Mouse (Mus musculus) thymus, adult 2 months (tissue): ENCODE data around the gene Zcwpw1. TPM values are rescaled to one million over a fixed set of nuclear protein-coding genes. Genes with fewer than 3 reads are reported as not detected.
"Not testable (repeated sequence)": the region's sequence is repeated elsewhere in the genome, so short reads cannot be mapped to it uniquely, and the experiment has no call there.

Experiments
- DNase-seq: peaks from one replicate; pipeline ENCODE4 v3.0.0; 2021
- H3K27ac ChIP-seq: fragments of 200-500 bp; 2 replicates; pipeline ENCODE4 v1.5.1; 2012; ENCODE audit warnings: low read length, control low read depth; ENCODE audit not compliant: control insufficient read depth, insufficient read depth
- H3K27me3 ChIP-seq: fragments of 200-500 bp; 2 replicates; pipeline ENCODE4 v1.6.1; 2012; ENCODE audit warnings: mild to moderate bottlenecking, low read length, moderate library complexity, mixed read lengths; ENCODE audit not compliant: control insufficient read depth, insufficient read depth
- H3K36me3 ChIP-seq: fragments of 200-500 bp; 2 replicates; pipeline ENCODE4 v1.6.1; 2012; ENCODE audit warnings: mild to moderate bottlenecking, low read length, moderate library complexity; ENCODE audit not compliant: control insufficient read depth, insufficient read depth
- H3K4me1 ChIP-seq: fragments of 200-500 bp; replicated peaks from 2 replicates; pipeline ENCODE4 v1.6.1; 2012; ENCODE audit warnings: low read length; ENCODE audit not compliant: control insufficient read depth, insufficient read depth
- H3K4me3 ChIP-seq: fragments of 200-500 bp; 2 replicates; pipeline ENCODE4 v1.5.1; 2012; ENCODE audit warnings: mild to moderate bottlenecking, low read length, control low read depth, moderate library complexity; ENCODE audit not compliant: control insufficient read depth, insufficient read depth
- CTCF ChIP-seq: fragments of 200-500 bp; IDR thresholded peaks from 2 replicates; pipeline ENCODE4 v1.5.1; 2012; ENCODE audit warnings: mild to moderate bottlenecking, control low read depth, low read length, moderate library complexity, borderline replicate concordance; ENCODE audit not compliant: control insufficient read depth, poor library complexity, insufficient read depth; ENCODE audit errors: extremely low read depth
- POLR2A ChIP-seq: fragments of 200-500 bp; IDR thresholded peaks from 2 replicates; pipeline ENCODE4 v1.6.1; 2012; ENCODE audit warnings: mild to moderate bottlenecking, low read length, control low read depth, moderate library complexity; ENCODE audit not compliant: control insufficient read depth, poor library complexity, insufficient read depth; ENCODE audit errors: extremely low read depth
- WGBS: fragments of 180-500 bp; shearing (Covaris S2); methylation state at CpG from one replicate; pipeline ENCODE4 v1.1.7; 2018; 5-methylcytosine and 5-hydroxymethylcytosine counted together
- polyA plus RNA-seq: library from polyadenylated mRNA; depleted of rRNA; stranded (reverse); fragments of >200 nt; gene quantifications from 2 replicates; pipeline ENCODE4 v1.2.3, GENCODE M21; 2012

Zcwpw1 gene
- polyA plus RNA-seq, 1 experiment = 4.6 TPM

- no peaks in the 10 kb centered on the region for H3K4me1 ChIP-seq
- H3K27ac ChIP-seq = no peak overlapping the region
- no peak overlapping the region for H3K4me3 ChIP-seq
- TF ChIP-seq CTCF = no peak
- H3K36me3 ChIP-seq = no peaks in the 10 kb centered on the region
- H3K27me3 ChIP-seq = no peaks in the 10 kb centered on the region
- 55% methylated on average over 7 of the region's 7 CpGs for WGBS
- DNase-seq = no peak
These were observed 42.6 kb downstream of the Zcwpw1 start for GRCm38 (mm10) chr5:137830238-137830637.

GRCm38 (mm10) chr5:137831106-137831505 lies 43.5 kb downstream of the Zcwpw1 start:
- Histone ChIP-seq H3K4me3 (no peak overlapping the region), H3K4me1 (no peaks in the 10 kb centered on the region), H3K27ac (no peak overlapping the region), H3K27me3 (no peaks in the 10 kb centered on the region), H3K36me3 (no peaks in the 10 kb centered on the region)
- 49% methylated on average over 4 of the region's 4 CpGs for WGBS
- TF ChIP-seq CTCF (no peak), POLR2A (no peak)
- DNase-seq = no peak

GRCm38 (mm10) chr5:137831506-137831905 lies 43.9 kb downstream of the Zcwpw1 start:
- TF ChIP-seq CTCF (no peak), POLR2A (no peak)
- no peak for DNase-seq
- no peak overlapping the region for H3K27ac ChIP-seq
- WGBS = 60% methylated on average over 6 of the region's 6 CpGs
- no peaks in the 10 kb centered on the region for H3K4me1 ChIP-seq
- H3K27me3 ChIP-seq = no peaks in the 10 kb centered on the region
- H3K4me3 ChIP-seq = no peak overlapping the region
- H3K36me3 ChIP-seq = no peaks in the 10 kb centered on the region

- TF ChIP-seq POLR2A (no peak), CTCF (no peak)
- WGBS = 78% methylated on average over 4 of the region's 4 CpGs
- H3K27ac ChIP-seq = no peak overlapping the region
These were observed 45.9 kb downstream of the Zcwpw1 start for GRCm38 (mm10) chr5:137833500-137833899.

GRCm38 (mm10) chr5:137835966-137836520 lies 48.4 kb downstream of the Zcwpw1 start, which contains the start of gene Pilra:
Gene Pilra (minus strand): TSS chr5:137836281.
- DNase-seq, H3K36me3 ChIP-seq, H3K27ac ChIP-seq, H3K4me1 ChIP-seq, H3K4me3 ChIP-seq, H3K27me3 ChIP-seq: not testable (repeated sequence)
- WGBS = 67% methylated on average over 2 of the region's 2 CpGs

More at GRCm38 (mm10) chr5:137833500-137833899, 45.9 kb downstream of the Zcwpw1 start:
- H3K36me3 ChIP-seq = no peaks in the 10 kb centered on the region
- no peak overlapping the region for H3K4me3 ChIP-seq
- H3K4me1 ChIP-seq = no peaks in the 10 kb centered on the region
- no peak for DNase-seq
- no peaks in the 10 kb centered on the region for H3K27me3 ChIP-seq

GRCm38 (mm10) chr5:137836611-137837010 lies 49.0 kb downstream of the Zcwpw1 start:
- TF ChIP-seq POLR2A = no peak
- no peak for TF ChIP-seq CTCF
- Histone ChIP-seq H3K27me3 (no peaks in the 10 kb centered on the region), H3K4me3 (no peak overlapping the region), H3K27ac (no peak overlapping the region), H3K36me3 (no peaks in the 10 kb centered on the region), H3K4me1 (no peaks in the 10 kb centered on the region)
- DNase-seq = no peak

GRCm38 (mm10) chr5:137837110-137837509 lies 49.5 kb downstream of the Zcwpw1 start:
- not testable (repeated sequence) for H3K27me3 ChIP-seq, DNase-seq, H3K27ac ChIP-seq, H3K4me3 ChIP-seq, H3K36me3 ChIP-seq, H3K4me1 ChIP-seq

- not testable (repeated sequence) for DNase-seq, H3K4me3 ChIP-seq, H3K27ac ChIP-seq, H3K4me1 ChIP-seq, H3K27me3 ChIP-seq, H3K36me3 ChIP-seq
- WGBS = 92% methylated on average over 1 of the region's 1 CpGs
These were observed 62.7 kb downstream of the Zcwpw1 start for GRCm38 (mm10) chr5:137850313-137850712.

GRCm38 (mm10) chr5:137854907-137855306 lies 67.3 kb downstream of the Zcwpw1 start:
- DNase-seq, H3K27me3 ChIP-seq, H3K4me1 ChIP-seq, H3K27ac ChIP-seq, H3K36me3 ChIP-seq, H3K4me3 ChIP-seq: not testable (repeated sequence)
- 91% methylated on average over 3 of the region's 3 CpGs for WGBS

GRCm38 (mm10) chr5:137856870-137857269 lies 69.3 kb downstream of the Zcwpw1 start:
- not testable (repeated sequence) for H3K4me1 ChIP-seq, H3K4me3 ChIP-seq, H3K27ac ChIP-seq, H3K36me3 ChIP-seq, H3K27me3 ChIP-seq
- WGBS = 2% methylated on average over 5 of the region's 5 CpGs
- peak; percentile 8 for DNase-seq
